Mouse (Mus musculus): ENCODE data around the gene Tdrd12. TPM values are rescaled to one million over a fixed set of nuclear protein-coding genes. Genes with fewer than 3 reads are reported as not detected.
"Not testable (repeated sequence)": the region's sequence is repeated elsewhere in the genome, so short reads cannot be mapped to it uniquely, and the experiment has no call there.

The Tdrd12 gene
- polyA plus RNA-seq, 1 experiment from 2014 or later: 0.33 TPM

DNA sequence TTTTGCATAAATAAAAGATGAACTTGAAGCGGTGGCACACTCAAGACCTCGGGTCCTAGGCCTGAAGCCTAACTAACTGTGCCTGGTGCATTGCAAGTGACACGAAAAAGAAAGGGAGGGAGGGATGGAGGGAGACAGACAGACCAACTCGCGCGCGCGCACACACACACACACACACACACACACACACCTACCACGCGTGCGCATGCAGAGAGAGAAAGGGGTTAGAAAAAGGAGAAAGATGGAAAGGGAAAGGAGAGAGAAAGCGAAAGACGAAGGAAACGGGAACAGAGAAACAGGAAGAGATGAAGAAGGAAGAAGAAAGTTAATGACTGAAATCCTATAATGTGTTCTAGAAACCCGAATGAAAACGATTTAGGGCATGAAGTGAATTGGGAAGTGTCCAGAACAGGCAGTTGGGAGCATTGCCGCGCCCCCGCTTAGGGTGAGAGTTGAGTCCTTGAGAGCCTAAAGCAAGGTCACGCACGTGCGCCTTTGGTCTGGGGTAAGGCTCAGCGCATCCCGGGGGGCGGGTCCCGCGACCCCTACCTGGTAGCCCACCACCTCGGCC, 17.1 kb upstream of the Tdrd12 start:
- no peaks in the 10 kb centered on the region for H3K9me3 ChIP-seq (replicated peaks)
- peak overlapping the region; percentile 97 for H3K9ac ChIP-seq
- H3K4me3 ChIP-seq (replicated peaks): peak overlapping the region; percentile 88
- H3K27ac ChIP-seq: peak overlapping the region; percentile 99
- H3K4me1 ChIP-seq (replicated peaks): peaks cover 78% of the 10 kb centered on the region
- peaks cover 27% of the 10 kb centered on the region for H3K36me3 ChIP-seq
- ATAC-seq (ENCODE audit: low read depth) (peak; percentile 25), DNase-seq (peak; percentile 37)
- H3K4me2 ChIP-seq: peak overlapping the region; percentile 95
- no peaks in the 10 kb centered on the region for H3K27me3 ChIP-seq
- 2% methylated on average over 28 of the region's 28 CpGs for WGBS (ENCODE audit: insufficient replicate concordance)

DNA sequence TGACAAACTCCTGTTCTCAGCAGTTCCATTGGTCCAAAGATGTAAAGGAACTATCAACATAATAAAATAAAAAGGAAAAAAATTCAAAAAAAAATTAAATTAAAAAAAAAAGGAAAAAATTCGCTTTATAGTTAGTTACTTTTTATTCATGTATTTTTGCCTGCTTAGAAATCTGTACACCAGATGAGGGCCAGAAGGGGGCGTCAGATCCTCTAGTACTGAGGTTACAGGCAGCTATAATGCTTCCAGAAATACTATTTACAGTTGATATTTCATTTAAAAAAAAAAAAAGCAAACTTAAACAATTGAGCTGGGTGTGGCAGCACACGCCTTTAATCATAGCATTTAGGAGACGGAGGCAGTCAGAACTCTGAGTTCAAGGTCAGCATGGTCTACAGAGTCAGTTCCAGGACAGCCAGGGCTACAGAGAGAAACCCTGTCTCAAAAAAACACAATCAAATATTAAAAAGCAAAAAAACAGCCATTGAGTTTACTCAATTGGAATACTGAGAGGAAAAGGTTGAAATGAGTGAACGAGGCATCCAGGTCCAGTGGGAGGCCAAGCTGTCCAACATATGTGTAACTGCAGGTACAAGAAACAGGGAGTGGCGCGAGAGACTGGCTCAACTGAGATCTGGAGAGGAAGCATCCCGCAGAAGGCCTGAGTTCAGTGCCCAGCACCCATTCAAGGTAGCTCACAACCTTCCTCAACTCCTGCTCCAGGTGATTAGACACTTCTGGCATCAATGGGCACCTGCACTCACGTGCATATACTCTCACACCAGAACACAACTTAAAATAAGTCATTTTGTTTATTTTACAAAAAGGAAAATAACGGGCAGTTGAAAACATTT, 16.4 kb upstream of the Tdrd12 start:
- peak overlapping the region; percentile 88 for H3K4me3 ChIP-seq (replicated peaks)
- H3K9me3 ChIP-seq (replicated peaks): no peaks in the 10 kb centered on the region
- no peaks in the 10 kb centered on the region for H3K27me3 ChIP-seq
- H3K4me1 ChIP-seq (replicated peaks): peaks cover 71% of the 10 kb centered on the region
- H3K9ac ChIP-seq: peak overlapping the region; percentile 97
- DNase-seq: no peak
- peak overlapping the region; percentile 99 for H3K27ac ChIP-seq
- no peak for ATAC-seq (ENCODE audit: low read depth)
- WGBS (ENCODE audit: insufficient replicate concordance): 33% methylated on average over 10 of the region's 10 CpGs
- H3K4me2 ChIP-seq: peak overlapping the region; percentile 95
- H3K36me3 ChIP-seq: peaks cover 34% of the 10 kb centered on the region

DNA sequence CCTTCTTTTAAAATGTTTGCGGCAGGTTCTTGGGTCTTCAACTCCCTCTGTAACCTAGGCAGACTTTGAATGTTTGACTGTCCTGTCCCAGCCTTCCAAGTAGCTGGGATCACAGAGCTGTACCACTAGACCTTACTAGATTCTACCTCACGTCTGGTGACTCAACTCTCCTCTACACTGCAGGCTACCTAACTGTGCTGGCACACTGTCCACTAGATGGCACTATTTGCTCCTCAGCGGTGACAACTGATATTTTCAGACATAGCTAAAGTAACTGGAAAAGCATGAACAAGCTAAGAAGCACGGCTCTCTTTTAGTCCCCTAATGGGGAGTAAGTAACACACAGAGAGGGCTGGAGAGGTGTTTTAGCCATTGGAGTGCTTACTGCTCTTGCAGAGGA, 8.3 kb upstream of the Tdrd12 start:
- Histone ChIP-seq H3K4me3 (replicated peaks) (no peak overlapping the region), H3K36me3 (peaks cover 49% of the 10 kb centered on the region), H3K9ac (no peak overlapping the region), H3K27ac (no peak overlapping the region; the same call in 1 of the 2 replicates), H3K9me3 (replicated peaks) (no peaks in the 10 kb centered on the region), H3K4me2 (no peak overlapping the region), H3K4me1 (replicated peaks) (0 out of 2 replicates have a peak, but pooled peaks cover 5% of the 10 kb centered on the region), H3K27me3 (no peaks in the 10 kb centered on the region)
- WGBS (ENCODE audit: insufficient replicate concordance): 37% methylated on average over 4 of the region's 4 CpGs
- ATAC-seq (ENCODE audit: low read depth): peak; percentile 76
- DNase-seq: peak; percentile 55

DNA sequence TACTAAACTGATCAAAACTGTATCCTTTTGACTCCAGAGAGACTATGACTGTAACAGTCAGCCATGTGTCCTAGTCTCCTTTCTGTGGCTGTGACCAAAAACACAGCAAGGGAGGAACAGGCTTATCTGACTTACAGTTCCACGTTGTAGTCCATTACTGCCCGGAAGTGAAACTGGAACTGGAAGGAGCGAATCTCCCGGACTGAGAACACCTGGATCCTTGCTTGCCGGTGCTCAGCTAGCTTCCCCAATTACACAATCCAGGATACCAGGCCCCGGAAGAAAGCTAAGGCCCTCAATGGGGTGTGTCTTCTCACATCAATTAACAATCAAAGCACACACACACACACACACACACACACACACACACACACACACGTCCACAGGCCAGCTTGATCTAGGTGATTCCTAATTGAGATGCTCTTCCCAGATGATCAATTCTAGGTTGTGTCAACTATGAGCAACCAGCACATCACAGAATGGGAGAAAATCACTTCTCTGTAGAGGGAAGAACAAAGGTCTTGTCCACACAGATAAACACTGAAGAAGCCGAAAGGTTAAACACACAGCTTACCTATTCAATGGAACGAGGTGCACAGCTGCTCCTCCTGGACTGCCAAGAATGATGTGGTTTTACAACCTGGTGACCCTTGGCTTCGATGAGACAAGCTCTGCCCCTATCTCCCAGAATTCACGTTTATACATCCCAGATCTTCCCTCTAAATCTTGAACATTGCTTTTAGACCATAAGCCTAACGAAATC, 1.6 kb downstream of the Tdrd12 start:
- Histone ChIP-seq H3K4me1 (replicated peaks) (no peaks in the 10 kb centered on the region), H3K27me3 (no peaks in the 10 kb centered on the region), H3K9ac (no peak overlapping the region), H3K4me2 (no peak overlapping the region), H3K27ac (no peak overlapping the region), H3K4me3 (replicated peaks) (no peak overlapping the region), H3K9me3 (replicated peaks) (no peaks in the 10 kb centered on the region), H3K36me3 (no peaks in the 10 kb centered on the region)
- ATAC-seq (ENCODE audit: low read depth) (no peak), DNase-seq (no peak)
- 46% methylated on average over 12 of the region's 12 CpGs for WGBS (ENCODE audit: insufficient replicate concordance)

DNA sequence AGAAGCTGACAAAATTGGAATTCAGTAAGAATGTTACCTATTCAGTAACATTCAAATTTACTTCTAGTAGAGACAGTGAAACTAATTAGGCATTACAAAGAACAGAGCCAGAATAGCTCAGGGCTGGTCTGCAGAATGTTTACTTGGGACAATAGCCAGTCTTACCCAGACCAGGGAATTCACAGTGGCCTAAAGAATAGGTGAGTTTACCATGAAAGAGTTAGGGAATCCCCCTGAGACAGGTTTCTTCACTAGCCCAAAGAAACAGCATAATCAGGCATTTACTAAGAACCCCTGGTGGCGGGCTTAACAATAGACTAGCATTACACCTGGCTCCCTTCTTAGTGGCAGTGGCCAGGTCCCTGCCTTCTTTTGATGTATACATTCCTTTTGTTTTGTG, 7.0 kb downstream of the Tdrd12 start:
- not testable (repeated sequence) for H3K27me3 ChIP-seq; H3K9ac ChIP-seq; H3K27ac ChIP-seq; H3K36me3 ChIP-seq; H3K4me2 ChIP-seq; DNase-seq; H3K4me1 ChIP-seq (replicated peaks); H3K4me3 ChIP-seq (replicated peaks); H3K9me3 ChIP-seq (replicated peaks); ATAC-seq (ENCODE audit: low read depth)
- WGBS (ENCODE audit: insufficient replicate concordance): 77% methylated on average over 1 of the region's 1 CpGs

DNA sequence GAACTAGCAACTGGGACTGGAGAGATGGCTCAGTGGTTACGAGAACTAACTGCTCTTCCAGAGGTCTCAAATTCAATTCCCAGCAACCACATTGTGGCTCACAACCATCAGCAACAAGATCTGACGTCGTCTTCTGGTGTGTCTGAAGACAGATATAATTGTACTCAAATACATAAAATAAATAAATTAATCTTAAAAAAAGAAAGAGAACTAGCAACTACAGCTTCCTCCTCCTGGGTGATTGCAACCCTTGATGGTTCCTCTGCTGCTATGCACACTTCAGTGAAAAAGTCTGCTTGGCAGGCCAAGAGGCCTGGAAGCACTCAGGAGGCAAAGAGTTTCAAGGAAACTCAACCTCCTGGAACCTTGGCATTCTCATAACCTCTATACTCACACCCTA, 7.5 kb downstream of the Tdrd12 start:
- Histone ChIP-seq H3K4me2 (no peak overlapping the region), H3K9ac (no peak overlapping the region), H3K9me3 (replicated peaks) (no peaks in the 10 kb centered on the region), H3K27ac (no peak overlapping the region), H3K27me3 (no peaks in the 10 kb centered on the region), H3K4me3 (replicated peaks) (no peak overlapping the region), H3K4me1 (replicated peaks) (no peaks in the 10 kb centered on the region), H3K36me3 (no peaks in the 10 kb centered on the region)
- 56% methylated on average over 3 of the region's 3 CpGs for whole genome bisulfite sequencing (ENCODE audit: insufficient replicate concordance)
- ATAC-seq (ENCODE audit: low read depth) (no peak), DNase-seq (no peak)

DNA sequence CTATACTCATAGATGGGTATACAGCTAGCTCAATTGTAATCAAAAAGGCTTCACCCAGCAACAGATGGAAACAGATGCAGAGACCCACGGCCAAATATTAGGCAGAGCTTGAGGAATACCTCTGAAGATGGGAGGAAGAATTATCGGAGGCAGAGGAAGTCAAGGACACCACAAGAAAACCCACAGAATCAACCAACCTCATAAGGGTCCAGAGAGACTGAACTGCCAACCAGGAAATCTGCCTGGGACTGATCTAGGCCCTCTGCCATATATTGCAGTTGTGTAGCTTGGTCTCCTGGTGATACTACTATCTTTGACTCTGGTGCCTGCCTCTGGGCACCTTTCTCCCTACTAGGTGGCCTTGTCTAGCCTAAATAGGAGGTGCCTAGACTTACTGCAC, 10.8 kb downstream of the Tdrd12 start:
- Histone ChIP-seq H3K27me3 (no peaks in the 10 kb centered on the region), H3K4me1 (replicated peaks) (no peaks in the 10 kb centered on the region), H3K9me3 (replicated peaks) (no peaks in the 10 kb centered on the region), H3K4me2 (no peak overlapping the region), H3K9ac (no peak overlapping the region), H3K36me3 (no peaks in the 10 kb centered on the region), H3K27ac (no peak overlapping the region), H3K4me3 (replicated peaks) (no peak overlapping the region)
- ATAC-seq (ENCODE audit: low read depth) (no peak), DNase-seq (no peak)
- WGBS (ENCODE audit: insufficient replicate concordance): 14% methylated on average over 2 of the region's 2 CpGs

DNA sequence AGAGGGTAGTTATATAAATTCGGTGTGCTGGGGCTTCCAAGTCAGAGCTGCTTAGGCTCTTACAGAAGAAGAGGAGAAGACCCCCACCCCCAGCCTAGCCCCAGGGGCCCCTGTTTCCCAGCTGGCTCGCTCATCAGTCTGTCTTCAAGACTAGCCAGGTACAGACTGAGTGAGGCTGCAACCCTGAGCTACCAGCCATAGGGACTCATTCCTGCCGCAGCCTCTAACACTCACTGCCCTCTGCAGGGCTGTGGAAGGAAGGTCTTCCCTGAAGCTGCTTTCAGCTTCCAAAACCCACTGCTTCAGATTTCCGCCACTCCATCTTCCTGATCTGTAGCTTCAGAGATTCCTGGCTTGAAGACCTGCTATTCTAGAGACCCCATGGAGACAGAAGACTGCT, 35.5 kb downstream of the Tdrd12 start:
- H3K4me2 ChIP-seq: no peak overlapping the region
- ATAC-seq (ENCODE audit: low read depth) (no peak), DNase-seq (no peak)
- no peaks in the 10 kb centered on the region for H3K4me1 ChIP-seq (replicated peaks)
- no peak overlapping the region for H3K9ac ChIP-seq
- no peaks in the 10 kb centered on the region for H3K9me3 ChIP-seq (replicated peaks)
- no peak overlapping the region for H3K27ac ChIP-seq
- no peak overlapping the region for H3K4me3 ChIP-seq (replicated peaks)
- no peaks in the 10 kb centered on the region for H3K36me3 ChIP-seq
- no peaks in the 10 kb centered on the region for H3K27me3 ChIP-seq
- 13% methylated on average over 4 of the region's 4 CpGs for WGBS (ENCODE audit: insufficient replicate concordance)

DNA sequence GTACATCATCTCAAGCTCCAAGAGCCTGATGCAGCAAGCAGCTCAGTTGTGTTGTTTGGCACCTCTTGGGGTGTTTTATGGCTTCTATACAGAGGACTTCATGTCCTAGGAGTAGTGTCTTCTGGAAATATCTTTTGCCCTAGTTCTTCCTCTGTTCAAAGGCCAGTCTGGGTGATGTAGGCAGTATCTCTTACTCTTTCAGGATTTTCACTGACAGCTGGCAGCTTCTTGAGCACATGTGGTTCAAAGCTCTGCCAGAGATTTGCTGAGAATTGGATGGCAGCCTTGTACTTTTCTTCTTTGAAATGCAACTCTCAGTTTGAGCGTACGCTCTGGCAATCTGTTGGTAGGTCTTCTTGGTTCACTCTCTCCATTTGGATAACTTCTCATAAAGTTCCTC, 40.0 kb downstream of the Tdrd12 start:
- ATAC-seq (ENCODE audit: low read depth) (no peak), DNase-seq (no peak)
- Histone ChIP-seq H3K4me1 (replicated peaks) (no peaks in the 10 kb centered on the region), H3K4me3 (replicated peaks) (no peak overlapping the region), H3K9ac (no peak overlapping the region), H3K36me3 (no peaks in the 10 kb centered on the region), H3K27ac (no peak overlapping the region), H3K4me2 (no peak overlapping the region), H3K9me3 (replicated peaks) (no peaks in the 10 kb centered on the region), H3K27me3 (no peaks in the 10 kb centered on the region)
- 70% methylated on average over 2 of the region's 2 CpGs for WGBS (ENCODE audit: insufficient replicate concordance)

DNA sequence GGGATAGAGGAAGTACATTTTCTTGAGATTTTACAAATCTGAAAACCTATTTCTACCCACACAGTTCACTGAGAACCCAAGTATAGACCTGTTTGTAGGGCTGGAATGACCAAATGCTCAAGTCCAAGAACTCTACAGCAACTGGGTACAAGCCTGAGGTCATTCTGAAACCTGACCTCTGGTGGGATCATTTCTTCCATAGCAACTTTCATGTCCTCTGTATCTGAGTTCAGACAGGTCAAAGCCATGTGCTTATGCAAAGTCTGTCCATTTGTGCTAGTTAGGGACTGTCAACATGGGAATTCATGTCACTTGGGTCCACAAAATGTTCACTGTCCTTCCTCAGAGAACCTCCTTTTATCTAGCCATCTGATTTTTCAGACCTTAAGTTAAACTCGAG, 46.5 kb downstream of the Tdrd12 start:
- Histone ChIP-seq H3K4me2 (no peak overlapping the region), H3K9me3 (replicated peaks) (no peaks in the 10 kb centered on the region), H3K27ac (no peak overlapping the region), H3K4me1 (replicated peaks) (no peaks in the 10 kb centered on the region), H3K4me3 (replicated peaks) (no peak overlapping the region), H3K36me3 (no peaks in the 10 kb centered on the region), H3K27me3 (no peaks in the 10 kb centered on the region), H3K9ac (no peak overlapping the region)
- WGBS (ENCODE audit: insufficient replicate concordance): 46% methylated on average over 1 of the region's 1 CpGs
- DNase-seq (no peak), ATAC-seq (ENCODE audit: low read depth) (no peak)

DNA sequence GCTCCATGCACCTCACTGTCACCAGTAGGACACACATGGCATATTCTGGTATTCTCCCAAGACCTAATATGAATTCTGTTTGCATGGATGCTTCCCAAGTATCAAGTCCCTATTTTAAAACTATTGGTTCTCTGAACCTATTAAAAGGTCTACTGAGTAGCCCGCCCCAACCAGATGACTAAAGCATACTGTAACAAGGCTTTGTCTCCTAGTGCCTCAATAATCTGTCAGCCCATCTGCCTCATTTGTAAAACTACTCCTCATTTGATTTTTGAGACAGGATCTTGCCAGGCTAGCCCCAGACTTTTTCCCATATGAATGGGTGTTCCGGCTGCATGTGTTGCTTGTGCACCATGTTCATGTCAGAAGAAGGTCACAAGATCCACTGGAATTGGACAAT, 47.4 kb downstream of the Tdrd12 start:
- H3K4me1 ChIP-seq (replicated peaks): no peaks in the 10 kb centered on the region
- H3K36me3 ChIP-seq: no peaks in the 10 kb centered on the region
- ATAC-seq (ENCODE audit: low read depth) (no peak), DNase-seq (no peak)
- no peak overlapping the region for H3K4me2 ChIP-seq
- H3K27ac ChIP-seq: no peak overlapping the region
- 72% methylated on average over 2 of the region's 2 CpGs for WGBS (ENCODE audit: insufficient replicate concordance)
- H3K9me3 ChIP-seq (replicated peaks): no peaks in the 10 kb centered on the region
- H3K9ac ChIP-seq: no peak overlapping the region
- H3K4me3 ChIP-seq (replicated peaks): no peak overlapping the region
- H3K27me3 ChIP-seq: no peaks in the 10 kb centered on the region
